Mouse (Mus musculus): ENCODE data around the gene 9330182L06Rik. TPM values are rescaled to one million over a fixed set of nuclear protein-coding genes. Genes with fewer than 3 reads are reported as not detected.

The 9330182L06Rik gene
- total RNA-seq, 2 experiments from 2014 or later = 0.11 TPM; not detected in 1

- no peak for TF ChIP-seq CTCF (IDR thresholded peaks at IDR 0.05)
- intact Hi-C loops (cut with DNase I) = no loop called here
- Histone ChIP-seq H3K27ac (no peak overlapping the region), H3K4me3 (no peak overlapping the region)
- no peak for DNase-seq
Observed at GRCm38 (mm10) chr5:9477587-9477986, 211.7 kb downstream of the 9330182L06Rik start.

GRCm38 (mm10) chr5:9495456-9495855 lies 229.5 kb downstream of the 9330182L06Rik start:
- intact Hi-C loops (cut with DNase I) = no loop called here
- Histone ChIP-seq H3K4me3 (no peak overlapping the region), H3K27ac (no peak overlapping the region)
- no peak for TF ChIP-seq CTCF (IDR thresholded peaks at IDR 0.05)
- no peak for DNase-seq

- intact Hi-C loops (cut with DNase I) = no loop called here
- TF ChIP-seq CTCF (IDR thresholded peaks at IDR 0.05) = no peak
Observed at GRCm38 (mm10) chr5:9497235-9497634, 231.3 kb downstream of the 9330182L06Rik start.

GRCm38 (mm10) chr5:9511027-9511426 lies 245.1 kb downstream of the 9330182L06Rik start:
- TF ChIP-seq CTCF (IDR thresholded peaks at IDR 0.05) = no peak
- DNase-seq = no peak
- H3K4me3 ChIP-seq = no peak overlapping the region
- intact Hi-C loops (cut with DNase I) = no loop called here
- no peak overlapping the region for H3K27ac ChIP-seq

More at GRCm38 (mm10) chr5:9497235-9497634, 231.3 kb downstream of the 9330182L06Rik start:
- Histone ChIP-seq H3K4me3 (no peak overlapping the region), H3K27ac (no peak overlapping the region)
- DNase-seq = no peak

- no peak for TF ChIP-seq CTCF (IDR thresholded peaks at IDR 0.05)
- intact Hi-C loops (cut with DNase I) = no loop called here
- no peak overlapping the region for H3K27ac ChIP-seq
- no peak overlapping the region for H3K4me3 ChIP-seq
- DNase-seq = no peak
Observed at GRCm38 (mm10) chr5:9525507-9525906, 259.6 kb downstream of the 9330182L06Rik start.

Small RNA genes within 50 kb of the gene (microRNA-seq; reads per million reads assigned to microRNA genes)
- not detected for gene Mir879

Other genes with a start within 250 kb of the 9330182L06Rik start
- 1 to 10 TPM; 7.5 to 9.5 TPM for gene Tmem243, start 165.4 kb upstream of the 9330182L06Rik start, total RNA-seq (2021)
- gene Dmtf1, start 104.3 kb upstream of the 9330182L06Rik start, total RNA-seq (2021) = 1 to 10 TPM; 9.5 to 10.0 TPM